Mouse (Mus musculus) liver, embryonic 14.5 days (tissue): ENCODE data around the gene Trim17. TPM values are rescaled to one million over a fixed set of nuclear protein-coding genes. Genes with fewer than 3 reads are reported as not detected.

ENCODE experiments used
- ATAC-seq: fragments of 200-750 bp; cut with Nextera tagmentation; 2 replicates; pipeline ENCODE4 v1.8.0; 2017; ENCODE audit warnings: moderate number of reproducible peaks, mild to moderate bottlenecking, moderate library complexity; ENCODE audit not compliant: insufficient read depth
- DNase-seq, 3 experiments: peaks; one replicate each; pipeline ENCODE4 v3.0.0-alpha.2; 2012 to 2013; ENCODE audit warnings: low read depth in 3 of 3, low spot score in 3 of 3
- H3K27ac ChIP-seq: fragments of 300-500 bp; sonication (generic); 2 replicates; pipeline ENCODE4 v1.5.1; 2014; ENCODE audit warnings: moderate library complexity, mild to moderate bottlenecking, control low read depth, inconsistent platforms
- H3K27me3 ChIP-seq: fragments of 300-500 bp; sonication (generic); 2 replicates; pipeline ENCODE4 v1.6.1; 2014; ENCODE audit warnings: mild to moderate bottlenecking, low read length, moderate library complexity; ENCODE audit not compliant: control insufficient read depth, insufficient read depth
- H3K36me3 ChIP-seq: fragments of 300-500 bp; sonication (generic); replicated peaks from 2 replicates; pipeline ENCODE4 v1.6.1; 2014; ENCODE audit warnings: low read depth; ENCODE audit not compliant: control insufficient read depth, insufficient read depth
- H3K4me1 ChIP-seq, 2 experiments: fragments of 200-500 bp in 1 of 2; fragments of 300-500 bp in 1 of 2; sonication (generic) in 1 of 2; replicated peaks; 2 replicates each; pipeline ENCODE4 v1.6.1; 2012 to 2014; ENCODE audit warnings: antibody characterized with exemption in 1 of 2, inconsistent platforms in 1 of 2, low read length in 1 of 2; ENCODE audit not compliant: control insufficient read depth in 2 of 2, insufficient read depth in 2 of 2
- H3K4me2 ChIP-seq: fragments of 300-500 bp; sonication (generic); 2 replicates; pipeline ENCODE4 v1.6.1; 2014; ENCODE audit warnings: low read depth, mild to moderate bottlenecking, control low read depth, moderate library complexity
- H3K4me3 ChIP-seq, 2 experiments: fragments of 200-500 bp in 1 of 2; fragments of 300-500 bp in 1 of 2; sonication (generic) in 1 of 2; 2 replicates each; pipeline ENCODE4 v1.5.1; 2012 to 2014; ENCODE audit warnings: low read depth in 2 of 2, low read length in 2 of 2, mild to moderate bottlenecking in 2 of 2, control low read depth in 1 of 2, inconsistent platforms in 1 of 2, moderate library complexity in 1 of 2; ENCODE audit not compliant: insufficient read depth in 1 of 2
- H3K9ac ChIP-seq: fragments of 300-500 bp; sonication (generic); replicated peaks from 2 replicates; pipeline ENCODE4 v1.6.1; 2014; ENCODE audit warnings: mild to moderate bottlenecking, control low read depth, moderate library complexity
- H3K9me3 ChIP-seq: fragments of 300-500 bp; sonication (generic); 2 replicates; pipeline ENCODE4 v1.6.1; 2016; ENCODE audit warnings: low read length, mixed read lengths; ENCODE audit not compliant: control insufficient read depth
- CTCF ChIP-seq: IDR thresholded peaks from 2 replicates; pipeline ENCODE4 v1.5.1; 2016; ENCODE audit warnings: antibody characterized with exemption, low read depth, control low read depth
- EP300 ChIP-seq: IDR thresholded peaks from 2 replicates; pipeline ENCODE4 v1.6.1; 2016; ENCODE audit warnings: antibody characterized with exemption, low read depth
- WGBS: fragments of 180-500 bp; shearing (Covaris S2); extraction: QIAGEN DNeasy Blood & Tissue Kit; methylation state at CpG from one replicate; pipeline ENCODE4 v1.1.7; 2014; ENCODE audit not compliant: insufficient replicate concordance; 5-methylcytosine and 5-hydroxymethylcytosine counted together
- polyA plus RNA-seq, 2 experiments: library from polyadenylated mRNA; depleted of rRNA in 1 of 2; stranded (reverse) in 1 of 2; unstranded in 1 of 2; fragments of >200 nt; fragmentation: Nextera tagmentation in 1 of 2; extraction: Ambion mirVana in 1 of 2; gene quantifications; 2 replicates each; pipeline versions ENCODE4 v1.2.1 to v1.2.3; 2012 to 2014

The Trim17 gene
- polyA plus RNA-seq, 2 experiments = 0.06 to 0.14 TPM

DNA sequence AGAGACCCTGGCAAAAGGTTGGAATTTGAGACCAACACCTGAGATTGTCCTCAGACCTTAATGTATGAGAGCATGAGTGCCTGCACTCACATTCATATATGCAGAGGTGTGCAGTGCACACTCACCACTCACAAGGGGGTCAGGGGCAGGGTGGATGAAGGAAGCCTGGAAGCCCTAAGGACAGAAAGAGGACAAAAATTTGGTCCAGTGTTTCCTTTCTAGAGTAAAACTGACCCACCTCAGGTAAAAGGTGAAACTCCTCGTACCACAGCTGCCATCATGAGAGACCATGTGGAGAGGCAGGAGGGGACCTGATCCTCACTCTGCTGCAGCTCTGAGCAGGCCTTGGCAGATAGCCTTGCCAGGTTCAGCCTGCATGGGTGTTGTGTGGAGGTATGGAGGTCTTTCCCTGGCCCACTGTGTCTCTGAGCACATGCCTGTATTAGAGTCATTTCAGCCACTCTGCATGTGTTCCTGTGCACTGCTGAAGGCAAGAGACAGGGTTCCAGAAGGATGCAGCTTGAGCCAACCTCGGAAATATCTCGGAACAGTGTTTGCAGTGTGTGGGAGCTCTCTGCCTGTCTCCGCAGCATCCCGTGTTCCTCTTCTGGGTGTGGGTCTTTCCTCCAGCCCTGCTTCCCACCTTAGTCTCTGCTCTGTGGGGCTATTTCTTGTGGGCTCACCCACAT is 2.9 kb downstream of the Trim17 start:
- peak overlapping the region; percentile 85 to 91 for H3K4me3 ChIP-seq
- H3K36me3 ChIP-seq = peaks cover 14% of the 10 kb centered on the region
- H3K27ac ChIP-seq = peak overlapping the region; percentile 9; the same call in 1 of the 2 replicates
- ATAC-seq = no peak
- peak overlapping the region; percentile 77 for H3K4me2 ChIP-seq
- H3K9ac ChIP-seq = peak overlapping the region; percentile 45
- peak in 1 of 3 experiments; percentile 36 for DNase-seq
- peaks cover 20 to 30% of the 10 kb centered on the region in 2 experiments for H3K4me1 ChIP-seq
- TF ChIP-seq EP300 = no peak
- TF ChIP-seq CTCF = no peak
- WGBS = 87% methylated on average over 5 of the region's 5 CpGs
- H3K27me3 ChIP-seq = peaks cover 14% of the 10 kb centered on the region
- H3K9me3 ChIP-seq = peaks cover 3% of the 10 kb centered on the region; the same call in 1 of the 2 replicates

DNA sequence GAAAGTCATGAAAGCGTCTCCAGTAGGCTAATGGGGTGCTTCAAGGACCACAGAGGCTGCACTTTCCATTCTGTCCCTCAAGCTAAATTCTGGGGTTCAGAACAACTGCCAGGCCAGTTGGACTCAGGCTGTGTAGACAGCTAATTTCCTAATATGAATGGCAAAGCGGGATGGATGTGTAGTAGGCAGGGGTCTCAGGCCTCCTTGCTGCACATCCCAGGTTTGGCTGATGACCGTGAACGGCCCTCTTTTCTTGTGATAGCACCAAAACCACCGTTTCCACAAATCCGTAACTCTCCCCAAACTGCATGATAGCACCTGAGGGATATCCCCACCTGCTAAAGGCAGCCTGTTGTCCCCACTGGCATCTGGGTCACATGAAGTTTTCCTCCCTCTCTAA is 4.1 kb downstream of the Trim17 start:
- peaks cover 14% of the 10 kb centered on the region for H3K36me3 ChIP-seq
- peaks cover 12 to 22% of the 10 kb centered on the region in 2 experiments for H3K4me1 ChIP-seq
- 72% methylated on average over 6 of the region's 6 CpGs for WGBS
- DNase-seq (no peak), ATAC-seq (no peak)
- H3K4me3 ChIP-seq = peak overlapping the region; percentile 4 to 63; a peak in 3 of 4 replicates
- H3K27ac ChIP-seq = peak overlapping the region; percentile 68
- no peak for TF ChIP-seq CTCF
- no peak for TF ChIP-seq EP300
- H3K9ac ChIP-seq = peak overlapping the region; percentile 73
- H3K27me3 ChIP-seq = peaks cover 22% of the 10 kb centered on the region
- peak overlapping the region; percentile 77 for H3K4me2 ChIP-seq
- H3K9me3 ChIP-seq = peaks cover 3% of the 10 kb centered on the region; the same call in 1 of the 2 replicates

DNA sequence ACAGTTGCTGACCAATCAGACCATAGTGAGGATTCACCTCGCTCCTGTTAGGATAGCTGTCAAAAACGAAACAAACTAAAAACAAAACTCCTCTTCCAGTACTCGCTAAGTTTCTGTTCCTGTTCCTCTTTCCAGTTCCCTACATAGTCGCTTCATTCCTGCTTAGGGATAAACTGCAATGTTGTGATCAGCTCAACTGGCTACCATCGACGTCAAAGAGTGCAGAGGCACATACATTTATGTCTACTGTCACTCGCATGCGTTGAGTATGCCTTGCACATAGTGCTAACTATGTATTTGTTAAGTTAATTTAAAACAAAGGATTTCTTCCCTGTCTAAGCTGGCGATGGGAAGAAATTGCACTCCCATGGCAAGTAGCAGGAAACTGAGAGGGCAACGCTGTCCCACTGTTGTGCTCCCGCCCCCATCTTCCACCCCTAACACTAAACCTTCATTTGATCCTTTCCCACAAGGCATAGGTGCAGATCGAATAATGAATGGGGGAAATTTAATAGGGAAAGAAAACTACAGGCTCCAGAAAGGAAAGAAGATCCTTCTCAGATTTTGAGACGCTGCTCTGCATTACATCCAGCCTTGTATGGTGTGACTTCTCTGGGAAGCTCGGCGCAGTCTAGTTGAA is 4.8 kb downstream of the Trim17 start:
- Histone ChIP-seq H3K9ac (peak overlapping the region; percentile 73), H3K4me1 (peaks cover 12 to 22% of the 10 kb centered on the region in 2 experiments), H3K9me3 (peaks cover 3% of the 10 kb centered on the region; the same call in 1 of the 2 replicates), H3K36me3 (peaks cover 14% of the 10 kb centered on the region), H3K4me2 (peak overlapping the region; percentile 77), H3K4me3 (peak overlapping the region; percentile 63 to 76), H3K27me3 (peaks cover 25% of the 10 kb centered on the region), H3K27ac (peak overlapping the region; percentile 68)
- WGBS = 11% methylated on average over 15 of the region's 15 CpGs
- no peak for TF ChIP-seq CTCF
- no peak for TF ChIP-seq EP300
- ATAC-seq = no peak
- DNase-seq = peak in 1 of 3 experiments; percentile 45

DNA sequence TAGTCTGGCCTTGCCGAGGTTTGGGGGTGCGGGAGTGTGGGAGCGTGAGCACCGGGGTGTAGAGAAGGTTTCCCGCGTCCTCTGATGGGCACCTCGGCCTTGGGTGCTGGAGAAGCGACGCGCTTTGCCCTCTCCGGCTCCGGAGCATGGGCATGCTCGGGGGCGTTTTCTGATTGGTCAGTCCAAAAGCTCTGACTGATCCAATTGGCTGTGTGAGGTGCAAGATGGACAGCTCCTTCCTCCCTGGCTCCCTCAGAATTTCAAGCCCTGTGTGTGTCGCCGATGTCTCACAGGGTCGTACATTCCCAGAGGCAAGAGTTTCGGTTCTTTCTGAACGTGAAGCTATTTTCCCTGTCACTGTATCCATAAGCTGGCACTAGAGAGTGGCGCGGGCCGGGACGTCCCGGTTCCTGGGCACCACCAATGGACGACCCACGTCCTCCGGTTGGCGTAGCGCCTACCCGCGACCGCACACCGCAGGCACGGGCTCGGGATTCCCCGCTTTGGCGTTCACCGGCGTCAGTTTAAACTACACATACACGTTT is 5.5 kb downstream of the Trim17 start:
- Histone ChIP-seq H3K27ac (peak overlapping the region; percentile 68), H3K27me3 (peaks cover 25% of the 10 kb centered on the region), H3K4me1 (peaks cover 12 to 22% of the 10 kb centered on the region in 2 experiments), H3K9ac (peak overlapping the region; percentile 73), H3K36me3 (peaks cover 14% of the 10 kb centered on the region), H3K4me3 (peak overlapping the region; percentile 63 to 76), H3K9me3 (peaks cover 3% of the 10 kb centered on the region; the same call in 1 of the 2 replicates), H3K4me2 (peak overlapping the region; percentile 77)
- TF ChIP-seq EP300 = peak; percentile 32; the same call in 1 of the 2 replicates
- TF ChIP-seq CTCF = peak; percentile 76
- WGBS = 1% methylated on average over 40 of the region's 40 CpGs
- ATAC-seq = peak; percentile 91
- peak; percentile 89 to 91 (median 91) for DNase-seq
